Comparison of ENCODE assay signal across 7 mouse cellular contexts in genomic region chr4:152274681-152275131, GRCm38 (mm10). TPM values are rescaled to one million over a fixed set of nuclear protein-coding genes. Genes with fewer than 3 reads are reported as not detected.
DNase-seq lines count a peak whose midpoint lies in the region; ATAC-seq and TF ChIP-seq lines count a peak whose summit lies in the region.

No protein-coding gene starts in this region.

- TF ChIP-seq EP300 in ES-Bruce4 (IDR thresholded peaks at IDR 0.05; ENCODE audit: insufficient read depth, low read depth, low read length), result no peak
- TF ChIP-seq EP300 in heart, adult 2 months (IDR thresholded peaks at IDR 0.05; ENCODE audit: insufficient read depth, low read depth, low read length), result no peak

- DNase-seq in R1 (ENCODE audit: low read depth, low spot score), result peak; percentile 70
- DNase-seq in heart, adult 2 months, result peak; percentile 68 to 71
- no peak for DNase-seq in limb, embryonic 10.5 days (ENCODE audit: low spot score)
- no peak for DNase-seq in natural killer cell, adult 2 months (ENCODE audit: low spot score in 2 of 2)
- no peak for DNase-seq in cerebellum, adult 8-10 months

- TF ChIP-seq CTCF in ES-Bruce4 (IDR thresholded peaks at IDR 0.05; ENCODE audit: low read depth, low read length), result no peak
- no peak for TF ChIP-seq CTCF in heart, adult 2 months (IDR thresholded peaks at IDR 0.05)

- H3K4me1 ChIP-seq in ES-Bruce4 (ENCODE audit: control insufficient read depth, insufficient read depth, low read length), result peaks cover 4% of the 10 kb centered on the region
- peaks cover 21% of the 10 kb centered on the region for H3K4me1 ChIP-seq in heart, adult 2 months (ENCODE audit: control insufficient read depth, insufficient read depth, low read length)
- peaks cover 53% of the 10 kb centered on the region for H3K4me1 ChIP-seq in limb, embryonic 10.5 days
- H3K4me1 ChIP-seq in midbrain, embryonic 12.5 days, result peaks cover 26% of the 10 kb centered on the region

- H3K9ac ChIP-seq in ES-Bruce4 (ENCODE audit: low read depth, poor library complexity, severe bottlenecking), result peak overlapping the region; percentile 86
- peak overlapping the region; percentile 65 for H3K9ac ChIP-seq in heart, adult 2 months (ENCODE audit: low read depth, low read length)
- H3K9ac ChIP-seq in midbrain, embryonic 12.5 days (replicated peaks), result peak overlapping the region; percentile 78

- peak overlapping the region; percentile 95 for H3K4me2 ChIP-seq in midbrain, embryonic 12.5 days (replicated peaks)

- no peaks in the 10 kb centered on the region for H3K36me3 ChIP-seq in ES-Bruce4 (ENCODE audit: control insufficient read depth, insufficient read depth, low read length, poor library complexity, severe bottlenecking)
- no peaks in the 10 kb centered on the region for H3K36me3 ChIP-seq in heart, adult 2 months (ENCODE audit: control insufficient read depth, insufficient read depth, low read length)
- H3K36me3 ChIP-seq in limb, embryonic 10.5 days, result no peaks in the 10 kb centered on the region
- H3K36me3 ChIP-seq in midbrain, embryonic 12.5 days, result no peaks in the 10 kb centered on the region

- no peak overlapping the region for H3K27ac ChIP-seq in ES-Bruce4 (ENCODE audit: insufficient read depth, low read length)
- H3K27ac ChIP-seq in heart, adult 2 months, result peak overlapping the region; percentile 78
- peak overlapping the region; percentile 82 for H3K27ac ChIP-seq in limb, embryonic 10.5 days
- H3K27ac ChIP-seq in midbrain, embryonic 12.5 days (replicated peaks), result peak overlapping the region; percentile 62

- H3K4me3 ChIP-seq in ES-Bruce4 (ENCODE audit: low read depth, low read length), result peak overlapping the region; percentile 69
- peak overlapping the region; percentile 50 for H3K4me3 ChIP-seq in heart, adult 2 months
- peak overlapping the region; percentile 71 for H3K4me3 ChIP-seq in limb, embryonic 10.5 days
- peak overlapping the region; percentile 64 for H3K4me3 ChIP-seq in midbrain, embryonic 12.5 days

- H3K27me3 ChIP-seq in ES-Bruce4 (ENCODE audit: control insufficient read depth, insufficient read depth, low read length, poor library complexity, severe bottlenecking), result no peaks in the 10 kb centered on the region
- no peaks in the 10 kb centered on the region for H3K27me3 ChIP-seq in heart, adult 2 months (ENCODE audit: control insufficient read depth, insufficient read depth, low read length)
- peaks cover 73% of the 10 kb centered on the region for H3K27me3 ChIP-seq in limb, embryonic 10.5 days (ENCODE audit: low read depth, poor library complexity, severe bottlenecking)
- H3K27me3 ChIP-seq in midbrain, embryonic 12.5 days, result peaks cover 77% of the 10 kb centered on the region

- ATAC-seq in midbrain, embryonic 12.5 days (ENCODE audit: low FRiP score, low read depth), result peak; percentile 61

- H3K9me3 ChIP-seq in ES-Bruce4 (replicated peaks; ENCODE audit: control insufficient read depth, insufficient read depth, low read length, poor library complexity, severe bottlenecking), result no peaks in the 10 kb centered on the region
- no peaks in the 10 kb centered on the region for H3K9me3 ChIP-seq in limb, embryonic 10.5 days (replicated peaks)
- H3K9me3 ChIP-seq in midbrain, embryonic 12.5 days, result no peaks in the 10 kb centered on the region

- 23% methylated on average over 20 of the region's 20 CpGs for WGBS in heart, adult 2 months
- 2% methylated on average over 20 of the region's 20 CpGs for WGBS in limb, embryonic 10.5 days
- under 1% methylated on average over 20 of the region's 20 CpGs for WGBS in midbrain, embryonic 12.5 days

- intact Hi-C loops in heart, adult 2 months (cut with DNase I), result no loop called here

- H3K79me2 ChIP-seq in heart, adult 2 months (replicated peaks; ENCODE audit: control insufficient read depth, insufficient read depth, low read length), result no peaks in the 10 kb centered on the region

- TF ChIP-seq POLR2A in ES-Bruce4 (IDR thresholded peaks at IDR 0.05; ENCODE audit: insufficient read depth, low read length), result no peak
- peak; percentile 67 for TF ChIP-seq POLR2A in heart, adult 2 months (IDR thresholded peaks at IDR 0.05; ENCODE audit: insufficient read depth, low read depth, low read length)

RNA-seq across cellular contexts. Expression of gene Gpr153, which starts 0.7 kb away (rescaled TPM):
- polyA plus RNA-seq in ES-Bruce4 (2011; ENCODE audit: insufficient read depth, insufficient read length, low read depth, missing spikeins), result 7.2 and 7.9 TPM in 2 replicates
- total RNA-seq in heart, adult 2 months (2021), result 10 to 100 TPM in 1 of 2 experiments, 1 to 10 TPM in 1; 8.6 to 11.9 TPM
- polyA plus RNA-seq in heart, adult 2 months (2012; rRNA removed), result 18.0 and 24.0 TPM in 2 replicates
- 1.4 and 3.0 TPM in 2 replicates for polyA plus RNA-seq in limb, embryonic 10.5 days (2016; fragmentation: Nextera tagmentation; extraction: Ambion mirVana)
- 12.3 and 15.4 TPM in 2 replicates for polyA plus RNA-seq in midbrain, embryonic 12.5 days (2016; fragmentation: Nextera tagmentation; extraction: Ambion mirVana)

RNA-seq across cellular contexts. Expression of gene Hes3, which starts 16.8 kb away (rescaled TPM):
- not detected in 2 replicates for polyA plus RNA-seq in ES-Bruce4 (2011; ENCODE audit: insufficient read depth, insufficient read length, low read depth, missing spikeins)
- not detected for total RNA-seq in heart, adult 2 months (2021)
- not detected in 2 replicates for polyA plus RNA-seq in heart, adult 2 months (2012; rRNA removed)
- polyA plus RNA-seq in limb, embryonic 10.5 days (2016; fragmentation: Nextera tagmentation; extraction: Ambion mirVana), result not detected in 2 replicates
- polyA plus RNA-seq in midbrain, embryonic 12.5 days (2016; fragmentation: Nextera tagmentation; extraction: Ambion mirVana), result 4.0 and 5.2 TPM in 2 replicates

RNA-seq across cellular contexts. Expression of gene Icmt, which starts 22.3 kb away (rescaled TPM):
- 21.4 and 22.8 TPM in 2 replicates for polyA plus RNA-seq in ES-Bruce4 (2011; ENCODE audit: insufficient read depth, insufficient read length, low read depth, missing spikeins)
- total RNA-seq in heart, adult 2 months (2021), result 10 to 100 TPM; 26.4 to 28.2 TPM
- 17.7 and 27.2 TPM in 2 replicates for polyA plus RNA-seq in heart, adult 2 months (2012; rRNA removed)
- polyA plus RNA-seq in limb, embryonic 10.5 days (2016; fragmentation: Nextera tagmentation; extraction: Ambion mirVana), result 31.4 and 33.9 TPM in 2 replicates
- 22.6 and 24.5 TPM in 2 replicates for polyA plus RNA-seq in midbrain, embryonic 12.5 days (2016; fragmentation: Nextera tagmentation; extraction: Ambion mirVana)

RNA-seq across cellular contexts. Expression of gene Rnf207, which starts 44.1 kb away (rescaled TPM):
- polyA plus RNA-seq in ES-Bruce4 (2011; ENCODE audit: insufficient read depth, insufficient read length, low read depth, missing spikeins), result 3.2 and 4.2 TPM in 2 replicates
- total RNA-seq in heart, adult 2 months (2021), result 10 to 100 TPM; 34.5 to 47.7 TPM
- polyA plus RNA-seq in heart, adult 2 months (2012; rRNA removed), result 155 and 167 TPM in 2 replicates
- 0.70 and 1.1 TPM in 2 replicates for polyA plus RNA-seq in limb, embryonic 10.5 days (2016; fragmentation: Nextera tagmentation; extraction: Ambion mirVana)
- 2.7 and 2.8 TPM in 2 replicates for polyA plus RNA-seq in midbrain, embryonic 12.5 days (2016; fragmentation: Nextera tagmentation; extraction: Ambion mirVana)

RNA-seq across cellular contexts. Expression of gene Rpl22, which starts 50.8 kb away (rescaled TPM):
- polyA plus RNA-seq in ES-Bruce4 (2011; ENCODE audit: insufficient read depth, insufficient read length, low read depth, missing spikeins), result 1,917 and 1,978 TPM in 2 replicates
- 100 to 1,000 TPM; 242 to 276 TPM for total RNA-seq in heart, adult 2 months (2021)
- polyA plus RNA-seq in heart, adult 2 months (2012; rRNA removed), result 40.9 and 76.8 TPM in 2 replicates
- 352 and 417 TPM in 2 replicates for polyA plus RNA-seq in limb, embryonic 10.5 days (2016; fragmentation: Nextera tagmentation; extraction: Ambion mirVana)
- 264 and 283 TPM in 2 replicates for polyA plus RNA-seq in midbrain, embryonic 12.5 days (2016; fragmentation: Nextera tagmentation; extraction: Ambion mirVana)

Comparison
In these comparisons a context has a peak if more than half of its experiments do, and no peak if none do; other contexts are left out.
1. DNase-seq: peak in R1 (single experiment) and heart, adult 2 months (2 of 2); none in limb, embryonic 10.5 days (single experiment), natural killer cell, adult 2 months (0 of 2) and cerebellum, adult 8-10 months (single experiment).
2. Peak in every context shown above with its lines, with median percentiles within 50 percentile points of each other: H3K4me3 ChIP-seq and H3K9ac ChIP-seq.